Mouse (Mus musculus): ENCODE measurements at regions not wholly inside any gene's neighbourhood (a gene's known extent, or its start where the extent isn't known, plus 50 kb on each side); places are given as distances from the start of the nearest gene placed in this dataset.

DNA sequence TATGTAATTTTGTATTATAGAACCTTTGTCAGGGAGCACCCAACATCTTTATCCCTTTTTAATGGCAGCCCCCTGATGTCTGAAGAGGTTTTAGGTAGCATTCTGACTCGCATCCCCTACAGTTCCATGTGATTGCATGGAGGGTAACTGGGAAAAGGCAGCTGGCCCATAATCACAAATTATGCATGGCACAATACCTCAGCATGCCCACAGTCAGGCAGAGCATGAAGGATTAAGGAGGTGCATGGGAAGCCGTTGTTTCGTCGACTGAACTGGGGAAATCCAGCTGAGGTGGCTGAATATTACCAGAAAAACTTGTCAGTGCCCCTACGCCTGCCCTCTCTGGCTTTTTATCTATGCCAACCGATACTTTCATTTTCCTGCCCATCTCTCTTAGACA, 272.8 kb upstream of the Nbea start:
- TF ChIP-seq CTCF (conservative IDR thresholded peaks at IDR 0.05; ENCODE audit: low read length) (no peak), NANOG (IDR thresholded peaks at IDR 0.05; ENCODE audit: borderline replicate concordance, low read length) (no peak)
